Mouse (Mus musculus): ENCODE measurements at regions not wholly inside any gene's neighbourhood (a gene's known extent, or its start where the extent isn't known, plus 50 kb on each side); places are given as distances from the start of the nearest gene placed in this dataset.
A peak's percentile ranks its signal among the peaks of the same experiment; 100 is the strongest.

GRCm38 (mm10) chr13:102594201-102594600 is 99.2 kb upstream of the Cd180 start:
- no peak for ATAC-seq (ENCODE audit: insufficient number of reproducible peaks, insufficient read depth, low FRiP score, low read depth)
- Histone ChIP-seq H3K9me3 (ENCODE audit: control insufficient read depth, low read length) (no peaks in the 10 kb centered on the region), H3K4me1 (ENCODE audit: control insufficient read depth in 2 of 2, insufficient read depth in 2 of 2, low read length in 2 of 2) (peaks cover 27 to 47% of the 10 kb centered on the region in 2 experiments), H3K9ac (ENCODE audit: low read length) (no peak overlapping the region), H3K4me2 (ENCODE audit: low read length) (no peak overlapping the region), H3K27ac (replicated peaks in 1 of 2; ENCODE audit: control insufficient read depth in 1 of 2, insufficient read depth in 1 of 2, low read depth in 2 of 2, low read length in 2 of 2) (no peak overlapping the region), H3K36me3 (ENCODE audit: control insufficient read depth, insufficient read depth, low read length) (no peaks in the 10 kb centered on the region), H3K4me3 (ENCODE audit: control insufficient read depth in 1 of 2, insufficient read depth in 1 of 2, low read depth in 1 of 2, low read length in 2 of 2) (no peak overlapping the region), H3K27me3 (ENCODE audit: control insufficient read depth, insufficient read depth, low read length) (no peaks in the 10 kb centered on the region)
- WGBS: 88% methylated on average over 3 of the region's 3 CpGs

DNA sequence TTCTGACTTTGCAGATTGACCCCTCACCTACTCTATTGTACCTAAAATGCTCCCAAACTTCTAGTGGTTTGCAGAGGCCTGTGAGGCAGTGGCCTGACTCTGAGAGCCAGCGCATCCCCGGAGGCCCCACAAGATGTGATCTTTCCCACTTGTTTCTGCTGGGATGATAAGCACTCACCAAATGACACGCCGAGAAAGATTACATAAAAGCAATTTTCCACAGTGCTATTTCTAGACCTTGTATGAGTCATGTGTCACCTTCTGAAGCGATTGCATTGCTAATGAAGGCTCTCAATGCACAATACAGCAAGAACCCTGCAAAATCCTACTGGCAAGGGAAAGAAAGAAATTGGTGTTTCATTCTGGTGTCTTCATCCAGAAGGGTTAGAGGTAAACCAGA is 97.8 kb upstream of the Cd180 start:
- Histone ChIP-seq H3K9me3 (ENCODE audit: control insufficient read depth, low read length) (no peaks in the 10 kb centered on the region), H3K27me3 (ENCODE audit: control insufficient read depth, insufficient read depth, low read length) (no peaks in the 10 kb centered on the region), H3K27ac (replicated peaks in 1 of 2; ENCODE audit: control insufficient read depth in 1 of 2, insufficient read depth in 1 of 2, low read depth in 2 of 2, low read length in 2 of 2) (peak overlapping the region; percentile 71 to 81), H3K9ac (ENCODE audit: low read length) (no peak overlapping the region), H3K4me1 (ENCODE audit: control insufficient read depth in 2 of 2, insufficient read depth in 2 of 2, low read length in 2 of 2) (peaks cover 29 to 43% of the 10 kb centered on the region in 2 experiments), H3K36me3 (ENCODE audit: control insufficient read depth, insufficient read depth, low read length) (no peaks in the 10 kb centered on the region), H3K4me3 (ENCODE audit: control insufficient read depth in 1 of 2, insufficient read depth in 1 of 2, low read depth in 1 of 2, low read length in 2 of 2) (no peak overlapping the region), H3K4me2 (ENCODE audit: low read length) (peak overlapping the region; percentile 19; the same call in 1 of the 2 replicates)
- ATAC-seq (ENCODE audit: insufficient number of reproducible peaks, insufficient read depth, low FRiP score, low read depth): no peak
- 13% methylated on average over 5 of the region's 5 CpGs for WGBS

DNA sequence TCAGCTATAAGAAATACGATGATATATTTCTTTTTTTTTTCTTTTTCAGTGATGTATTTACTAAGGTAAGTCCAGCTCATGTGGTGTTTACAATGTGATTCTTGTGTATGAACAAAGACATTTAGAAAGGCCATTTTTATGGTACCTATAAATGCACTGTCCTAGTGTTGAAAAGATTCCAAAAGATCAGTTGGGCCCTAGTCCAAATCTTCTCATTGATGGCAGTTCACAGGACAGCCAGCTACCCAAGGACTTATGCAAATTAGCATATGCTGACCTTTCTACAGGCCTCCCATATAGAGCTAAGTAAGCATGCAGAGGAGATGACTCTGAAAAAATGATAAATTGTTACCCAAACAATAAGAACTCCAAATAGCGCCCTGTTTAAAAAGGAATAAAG is 97.3 kb upstream of the Cd180 start:
- H3K4me1 ChIP-seq (ENCODE audit: control insufficient read depth in 2 of 2, insufficient read depth in 2 of 2, low read length in 2 of 2): peaks cover 27 to 40% of the 10 kb centered on the region in 2 experiments
- no peak overlapping the region for H3K4me3 ChIP-seq (ENCODE audit: control insufficient read depth in 1 of 2, insufficient read depth in 1 of 2, low read depth in 1 of 2, low read length in 2 of 2)

DNA sequence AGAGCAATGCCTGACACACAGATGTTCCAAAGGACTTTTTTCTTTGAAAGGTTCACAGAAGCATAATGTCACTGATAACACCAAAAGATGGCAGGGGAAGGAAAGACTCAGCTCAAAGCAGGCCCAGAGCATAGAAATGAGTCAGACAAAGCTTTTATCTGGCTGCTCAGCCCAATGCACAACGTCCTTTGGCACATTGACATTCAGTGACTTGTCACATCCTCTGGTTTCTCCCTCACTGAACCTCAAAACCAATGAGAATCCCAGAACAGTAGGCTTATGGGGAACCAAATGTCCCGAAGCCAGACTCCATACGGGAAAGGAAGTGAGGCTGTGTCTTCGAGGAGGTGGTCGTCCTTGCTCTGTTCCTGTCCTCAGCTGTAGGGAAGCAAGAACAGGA is 95.2 kb upstream of the Cd180 start:
- no peak for ATAC-seq (ENCODE audit: insufficient number of reproducible peaks, insufficient read depth, low FRiP score, low read depth)
- no peak overlapping the region for H3K27ac ChIP-seq (replicated peaks in 1 of 2; ENCODE audit: control insufficient read depth in 1 of 2, insufficient read depth in 1 of 2, low read depth in 2 of 2, low read length in 2 of 2)
- no peaks in the 10 kb centered on the region for H3K9me3 ChIP-seq (ENCODE audit: control insufficient read depth, low read length)
- 66% methylated on average over 5 of the region's 5 CpGs for WGBS
- no peak overlapping the region for H3K9ac ChIP-seq (ENCODE audit: low read length)
- no peaks in the 10 kb centered on the region for H3K27me3 ChIP-seq (ENCODE audit: control insufficient read depth, insufficient read depth, low read length)
- H3K4me2 ChIP-seq (ENCODE audit: low read length): no peak overlapping the region
- H3K36me3 ChIP-seq (ENCODE audit: control insufficient read depth, insufficient read depth, low read length): no peaks in the 10 kb centered on the region
- no peak overlapping the region for H3K4me3 ChIP-seq (ENCODE audit: control insufficient read depth in 1 of 2, insufficient read depth in 1 of 2, low read depth in 1 of 2, low read length in 2 of 2)
- H3K4me1 ChIP-seq (ENCODE audit: control insufficient read depth in 2 of 2, insufficient read depth in 2 of 2, low read length in 2 of 2): peaks cover 20 to 28% of the 10 kb centered on the region in 2 experiments

More for the DNA sequence above, 97.3 kb upstream of the Cd180 start:
- Histone ChIP-seq H3K9ac (ENCODE audit: low read length) (no peak overlapping the region), H3K27ac (replicated peaks in 1 of 2; ENCODE audit: control insufficient read depth in 1 of 2, insufficient read depth in 1 of 2, low read depth in 2 of 2, low read length in 2 of 2) (peak overlapping the region; percentile 30 to 81; a peak in 3 of 4 replicates), H3K36me3 (ENCODE audit: control insufficient read depth, insufficient read depth, low read length) (no peaks in the 10 kb centered on the region), H3K4me2 (ENCODE audit: low read length) (no peak overlapping the region), H3K27me3 (ENCODE audit: control insufficient read depth, insufficient read depth, low read length) (no peaks in the 10 kb centered on the region), H3K9me3 (ENCODE audit: control insufficient read depth, low read length) (no peaks in the 10 kb centered on the region)
- no peak for ATAC-seq (ENCODE audit: insufficient number of reproducible peaks, insufficient read depth, low FRiP score, low read depth)
- 84% methylated on average over 2 of the region's 2 CpGs for WGBS

DNA sequence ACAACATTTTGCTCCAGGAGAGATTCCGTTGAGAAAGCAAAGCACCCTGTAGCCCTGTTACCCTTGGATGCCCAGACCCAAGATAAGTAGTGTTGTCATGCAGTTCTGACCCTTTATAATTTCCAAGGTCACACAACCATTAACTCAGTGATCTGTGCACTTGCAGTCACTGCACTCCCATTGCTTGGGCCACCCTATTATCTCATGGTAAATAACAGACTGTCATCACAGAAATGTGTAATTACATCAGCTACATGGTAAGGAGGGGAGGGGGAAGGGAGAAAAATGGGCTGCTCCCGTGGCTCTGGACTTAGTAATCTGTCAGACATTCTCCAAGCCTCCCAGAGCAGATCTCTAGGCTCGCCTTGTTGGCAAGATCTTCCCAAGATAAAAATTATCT is 93.8 kb upstream of the Cd180 start:
- no peak overlapping the region for H3K9ac ChIP-seq (ENCODE audit: low read length)
- H3K27me3 ChIP-seq (ENCODE audit: control insufficient read depth, insufficient read depth, low read length): no peaks in the 10 kb centered on the region
- no peaks in the 10 kb centered on the region for H3K9me3 ChIP-seq (ENCODE audit: control insufficient read depth, low read length)
- no peak overlapping the region for H3K4me2 ChIP-seq (ENCODE audit: low read length)
- peak; percentile 68; the same call in 1 of the 2 replicates for ATAC-seq (ENCODE audit: insufficient number of reproducible peaks, insufficient read depth, low FRiP score, low read depth)
- WGBS: 13% methylated on average over 3 of the region's 3 CpGs
- peak overlapping the region; percentile 68 to 72 for H3K27ac ChIP-seq (replicated peaks in 1 of 2; ENCODE audit: control insufficient read depth in 1 of 2, insufficient read depth in 1 of 2, low read depth in 2 of 2, low read length in 2 of 2)
- no peak overlapping the region for H3K4me3 ChIP-seq (ENCODE audit: control insufficient read depth in 1 of 2, insufficient read depth in 1 of 2, low read depth in 1 of 2, low read length in 2 of 2)
- peaks cover 13 to 28% of the 10 kb centered on the region in 2 experiments for H3K4me1 ChIP-seq (ENCODE audit: control insufficient read depth in 2 of 2, insufficient read depth in 2 of 2, low read length in 2 of 2)
- no peaks in the 10 kb centered on the region for H3K36me3 ChIP-seq (ENCODE audit: control insufficient read depth, insufficient read depth, low read length)

DNA sequence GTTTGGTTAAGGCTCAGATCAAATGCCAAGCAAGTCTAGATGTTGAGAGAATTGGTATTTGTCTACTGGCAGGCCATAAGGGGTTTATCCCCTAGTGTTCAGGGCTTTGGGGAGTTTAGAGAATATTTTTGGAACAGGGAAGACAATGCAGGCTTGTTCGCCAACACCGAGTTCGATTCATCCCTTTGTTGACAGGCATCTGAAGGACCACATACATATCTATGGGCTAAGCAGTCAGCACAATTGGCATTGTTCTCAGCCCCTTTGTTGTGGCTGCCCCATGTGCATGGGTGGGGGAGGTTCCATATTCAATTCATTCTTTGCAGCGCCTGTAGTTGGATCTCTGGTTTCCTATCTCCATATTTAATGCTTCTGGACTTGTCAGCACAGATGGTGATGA is 93.3 kb upstream of the Cd180 start:
- H3K4me1 ChIP-seq (ENCODE audit: control insufficient read depth in 2 of 2, insufficient read depth in 2 of 2, low read length in 2 of 2): peaks cover 13 to 23% of the 10 kb centered on the region in 2 experiments
- no peaks in the 10 kb centered on the region for H3K27me3 ChIP-seq (ENCODE audit: control insufficient read depth, insufficient read depth, low read length)
- ATAC-seq (ENCODE audit: insufficient number of reproducible peaks, insufficient read depth, low FRiP score, low read depth): 0 out of 2 replicates have a peak, but pooled peaks have one; percentile 52
- H3K4me2 ChIP-seq (ENCODE audit: low read length): no peak overlapping the region
- H3K9me3 ChIP-seq (ENCODE audit: control insufficient read depth, low read length): no peaks in the 10 kb centered on the region
- no peak overlapping the region for H3K4me3 ChIP-seq (ENCODE audit: control insufficient read depth in 1 of 2, insufficient read depth in 1 of 2, low read depth in 1 of 2, low read length in 2 of 2)
- 15% methylated on average over 4 of the region's 4 CpGs for WGBS
- no peaks in the 10 kb centered on the region for H3K36me3 ChIP-seq (ENCODE audit: control insufficient read depth, insufficient read depth, low read length)
- no peak overlapping the region for H3K9ac ChIP-seq (ENCODE audit: low read length)
- H3K27ac ChIP-seq (replicated peaks in 1 of 2; ENCODE audit: control insufficient read depth in 1 of 2, insufficient read depth in 1 of 2, low read depth in 2 of 2, low read length in 2 of 2): peak overlapping the region; percentile 68 to 72

DNA sequence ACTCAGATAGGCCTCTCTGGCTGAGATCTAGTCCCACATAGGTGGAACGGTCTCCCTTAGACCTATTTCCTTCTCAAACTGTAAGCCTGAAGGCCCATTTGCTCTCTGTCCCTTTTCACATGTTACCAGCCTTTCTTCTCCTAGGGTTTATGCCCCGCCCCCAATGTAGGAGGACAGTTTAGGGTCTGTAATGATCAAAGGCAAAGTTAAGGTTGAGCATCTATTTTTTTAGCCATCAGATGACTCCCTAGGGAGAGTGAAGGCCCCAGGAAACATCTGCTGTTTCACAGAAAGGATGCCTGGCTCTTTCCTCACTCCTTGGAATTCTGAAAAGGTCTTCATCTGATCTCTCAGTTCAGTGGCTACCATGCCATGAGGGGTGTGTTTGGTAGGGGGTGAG is 68.9 kb upstream of the Cd180 start:
- H3K9ac ChIP-seq (ENCODE audit: low read length): no peak overlapping the region
- H3K9me3 ChIP-seq (ENCODE audit: control insufficient read depth, low read length): no peaks in the 10 kb centered on the region
- H3K4me1 ChIP-seq (ENCODE audit: control insufficient read depth in 2 of 2, insufficient read depth in 2 of 2, low read length in 2 of 2): peaks cover 11 to 19% of the 10 kb centered on the region in 2 experiments
- no peaks in the 10 kb centered on the region for H3K36me3 ChIP-seq (ENCODE audit: control insufficient read depth, insufficient read depth, low read length)
- no peak overlapping the region for H3K27ac ChIP-seq (replicated peaks in 1 of 2; ENCODE audit: control insufficient read depth in 1 of 2, insufficient read depth in 1 of 2, low read depth in 2 of 2, low read length in 2 of 2)
- WGBS: 88% methylated on average over 2 of the region's 2 CpGs
- no peaks in the 10 kb centered on the region for H3K27me3 ChIP-seq (ENCODE audit: control insufficient read depth, insufficient read depth, low read length)
- H3K4me3 ChIP-seq (ENCODE audit: control insufficient read depth in 1 of 2, insufficient read depth in 1 of 2, low read depth in 1 of 2, low read length in 2 of 2): no peak overlapping the region
- H3K4me2 ChIP-seq (ENCODE audit: low read length): no peak overlapping the region
- no peak for ATAC-seq (ENCODE audit: insufficient number of reproducible peaks, insufficient read depth, low FRiP score, low read depth)

DNA sequence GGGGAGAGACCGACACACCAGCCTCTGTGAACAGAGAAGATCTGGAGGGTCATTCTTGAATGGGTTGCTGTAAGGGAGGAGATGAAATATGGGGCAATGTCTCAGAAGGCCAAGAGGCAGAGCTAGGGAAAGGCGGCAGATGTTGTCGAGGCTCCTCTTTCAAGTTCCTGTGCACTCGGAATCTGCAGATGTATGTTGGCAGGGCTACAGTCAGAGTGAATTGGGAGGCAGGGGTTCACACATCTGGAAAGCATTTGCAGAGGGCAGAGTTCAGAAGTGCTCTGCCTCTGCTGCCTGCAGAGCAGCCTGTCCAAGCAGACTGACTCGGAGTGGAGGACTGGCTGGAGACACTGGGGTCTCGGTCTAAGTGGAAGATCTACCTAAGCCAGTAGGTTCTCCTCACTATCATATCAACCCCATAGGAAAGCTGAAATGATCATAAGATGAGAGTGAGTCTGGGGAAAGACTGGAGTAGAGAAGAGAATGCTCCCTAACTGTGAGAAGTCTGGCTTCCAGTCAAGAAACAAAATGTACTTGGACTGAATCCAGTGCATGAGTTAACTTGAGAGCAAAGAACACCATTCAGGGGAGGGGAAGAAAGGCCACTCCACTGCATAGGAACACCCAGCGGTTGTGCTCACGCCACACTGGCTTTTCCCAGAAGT is 68.1 kb upstream of the Cd180 start:
- Histone ChIP-seq H3K9me3 (ENCODE audit: control insufficient read depth, low read length) (no peaks in the 10 kb centered on the region), H3K4me1 (ENCODE audit: control insufficient read depth in 2 of 2, insufficient read depth in 2 of 2, low read length in 2 of 2) (peaks cover 11 to 19% of the 10 kb centered on the region in 2 experiments), H3K36me3 (ENCODE audit: control insufficient read depth, insufficient read depth, low read length) (no peaks in the 10 kb centered on the region), H3K27me3 (ENCODE audit: control insufficient read depth, insufficient read depth, low read length) (no peaks in the 10 kb centered on the region), H3K4me3 (ENCODE audit: control insufficient read depth in 1 of 2, insufficient read depth in 1 of 2, low read depth in 1 of 2, low read length in 2 of 2) (no peak overlapping the region), H3K9ac (ENCODE audit: low read length) (no peak overlapping the region), H3K4me2 (ENCODE audit: low read length) (no peak overlapping the region), H3K27ac (replicated peaks in 1 of 2; ENCODE audit: control insufficient read depth in 1 of 2, insufficient read depth in 1 of 2, low read depth in 2 of 2, low read length in 2 of 2) (peak overlapping the region; percentile 69 to 70)
- WGBS: 46% methylated on average over 8 of the region's 8 CpGs
- ATAC-seq (ENCODE audit: insufficient number of reproducible peaks, insufficient read depth, low FRiP score, low read depth): peak; percentile 64
